8 mouse cellular contexts compared by ENCODE assay signal in the genomic region with DNA sequence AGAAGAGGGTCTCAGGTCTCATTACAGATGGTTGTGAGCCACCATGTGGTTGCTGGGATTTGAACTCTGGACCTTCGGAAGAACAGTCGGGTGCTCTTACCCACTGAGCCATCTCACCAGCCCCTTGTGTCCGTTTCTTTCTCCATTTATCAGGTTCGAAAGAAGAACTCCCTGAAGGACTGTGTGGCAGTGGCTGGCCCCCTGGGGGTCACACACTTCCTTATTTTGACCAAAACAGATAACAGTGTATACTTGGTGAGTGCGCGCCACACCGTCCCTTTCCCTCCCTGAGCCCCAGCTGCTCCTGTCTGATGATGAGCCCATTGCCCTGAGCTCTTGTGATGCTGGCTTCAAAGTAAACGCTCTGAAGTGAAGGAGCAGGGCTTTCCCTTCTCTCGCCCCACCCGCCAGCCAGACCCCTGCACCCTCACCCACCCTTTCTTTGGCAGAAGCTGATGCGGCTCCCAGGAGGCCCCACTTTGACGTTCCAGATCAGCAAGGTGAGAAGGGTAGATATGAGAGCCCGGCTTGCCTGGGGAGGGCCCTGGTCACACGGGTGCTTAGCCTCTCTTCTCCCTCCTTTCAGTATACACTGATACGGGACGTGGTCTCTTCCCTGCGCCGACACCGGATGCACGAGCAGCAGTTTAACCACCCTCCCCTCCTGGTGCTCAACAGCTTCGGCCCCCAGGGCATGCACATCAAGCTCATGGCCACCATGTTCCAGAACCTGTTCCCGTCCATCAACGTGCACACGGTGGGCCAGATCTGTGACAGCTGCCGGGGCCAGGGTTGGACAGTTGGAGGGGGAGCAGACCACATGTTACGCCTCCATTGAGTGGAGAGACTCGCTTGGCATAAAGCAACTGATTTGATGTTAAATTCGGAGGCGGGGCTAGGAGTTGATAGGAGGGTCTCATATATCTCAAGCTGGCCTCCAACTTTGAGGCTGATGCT. TPM values are rescaled to one million over a fixed set of nuclear protein-coding genes. Genes with fewer than 3 reads are reported as not detected.
DNase-seq lines count a peak whose midpoint lies in the region; ATAC-seq and TF ChIP-seq lines count a peak whose summit lies in the region.

No protein-coding gene starts in this region.

- no peak for ATAC-seq in embryonic facial prominence, embryonic 15.5 days (ENCODE audit: insufficient number of reproducible peaks, low FRiP score, low TSS enrichment, low read depth)
- no peak; the same call in 1 of the 2 replicates for ATAC-seq in limb, embryonic 14.5 days (ENCODE audit: low FRiP score, low read depth)
- no peak for ATAC-seq in cerebellum, adult (ENCODE audit: insufficient number of reproducible peaks, low FRiP score, low TSS enrichment)

- H3K4me3 ChIP-seq in embryonic facial prominence, embryonic 15.5 days (replicated peaks): peak overlapping the region; percentile 98
- H3K4me3 ChIP-seq in limb, embryonic 14.5 days (replicated peaks; ENCODE audit: low read length): peak overlapping the region; percentile 95

- peak overlapping the region; percentile 9; the same call in 1 of the 2 replicates for H3K9ac ChIP-seq in embryonic facial prominence, embryonic 15.5 days
- H3K9ac ChIP-seq in limb, embryonic 14.5 days (ENCODE audit: low read depth, low read length, severe bottlenecking): no peak overlapping the region

- WGBS in embryonic facial prominence, embryonic 15.5 days: 71% methylated on average over 29 of the region's 29 CpGs
- WGBS in limb, embryonic 14.5 days: 82% methylated on average over 29 of the region's 29 CpGs

- intact Hi-C loops in left cerebral cortex, postnatal 14 days (cut with DNase I): no loop called here

- peaks cover 12% of the 10 kb centered on the region for H3K4me1 ChIP-seq in embryonic facial prominence, embryonic 15.5 days
- H3K4me1 ChIP-seq in limb, embryonic 14.5 days (ENCODE audit: control insufficient read depth, insufficient read depth, low read length): no peaks in the 10 kb centered on the region

- H3K4me2 ChIP-seq in embryonic facial prominence, embryonic 15.5 days (replicated peaks): peak overlapping the region; percentile 76
- peak overlapping the region; percentile 54 for H3K4me2 ChIP-seq in limb, embryonic 14.5 days (replicated peaks; ENCODE audit: low read depth, low read length, severe bottlenecking)

- DNase-seq in lung, postnatal 36 days: peak; percentile 27
- DNase-seq in lung, postnatal 10 days: no peak
- no peak for DNase-seq in limb, embryonic 14.5 days (ENCODE audit: low spot score)
- DNase-seq in splenic B cell, adult 2 months (ENCODE audit: low read depth, low spot score): peak; percentile 53
- DNase-seq in Muller cell, postnatal 12 days (ENCODE audit: inconsistent ontology term): no peak
- DNase-seq in left cerebral cortex, postnatal 14 days (ENCODE audit: low spot score in 2 of 2): no peak

- peaks cover 53% of the 10 kb centered on the region for H3K36me3 ChIP-seq in embryonic facial prominence, embryonic 15.5 days
- H3K36me3 ChIP-seq in limb, embryonic 14.5 days (ENCODE audit: control insufficient read depth, insufficient read depth, low read length): peaks cover 53% of the 10 kb centered on the region
- peaks cover 3% of the 10 kb centered on the region for H3K36me3 ChIP-seq in splenic B cell, adult 2 months (ENCODE audit: control insufficient read depth, insufficient read depth, low read length, poor library complexity, severe bottlenecking)

- no peaks in the 10 kb centered on the region for H3K9me3 ChIP-seq in embryonic facial prominence, embryonic 15.5 days (replicated peaks)
- H3K9me3 ChIP-seq in limb, embryonic 14.5 days (ENCODE audit: control insufficient read depth, low read length): no peaks in the 10 kb centered on the region

- H3K27me3 ChIP-seq in embryonic facial prominence, embryonic 15.5 days: no peaks in the 10 kb centered on the region
- no peaks in the 10 kb centered on the region for H3K27me3 ChIP-seq in limb, embryonic 14.5 days (ENCODE audit: control insufficient read depth, insufficient read depth, low read length)
- no peaks in the 10 kb centered on the region for H3K27me3 ChIP-seq in splenic B cell, adult 2 months (ENCODE audit: control insufficient read depth, insufficient read depth, low read length, poor library complexity, severe bottlenecking)

- TF ChIP-seq POLR2A in limb, embryonic 14.5 days (IDR thresholded peaks at IDR 0.05; ENCODE audit: borderline replicate concordance, extremely low read depth, insufficient read depth, insufficient read length): no peak

- H3K27ac ChIP-seq in embryonic facial prominence, embryonic 15.5 days (replicated peaks): no peak overlapping the region
- no peak overlapping the region for H3K27ac ChIP-seq in limb, embryonic 14.5 days (replicated peaks; ENCODE audit: low read depth, low read length)

RNA-seq across cellular contexts. Expression of gene Ppan, which starts 1.5 kb away (rescaled TPM):
- 83.2 and 89.9 TPM in 2 replicates for polyA plus RNA-seq in embryonic facial prominence, embryonic 15.5 days (2015; fragmentation: Nextera tagmentation; extraction: Ambion mirVana)
- polyA plus RNA-seq in limb, embryonic 14.5 days (2012; rRNA removed): 147 and 175 TPM in 2 replicates
- 79.8 and 82.7 TPM in 2 replicates for polyA plus RNA-seq in limb, embryonic 14.5 days (2014; fragmentation: Nextera tagmentation; extraction: Ambion mirVana)
- 10 to 100 TPM; 22.8 to 25.7 TPM for total RNA-seq in left cerebral cortex, postnatal 14 days (2021)

RNA-seq across cellular contexts. Expression of gene Eif3g, which starts 9.0 kb away (rescaled TPM):
- 305 and 312 TPM in 2 replicates for polyA plus RNA-seq in embryonic facial prominence, embryonic 15.5 days (2015; fragmentation: Nextera tagmentation; extraction: Ambion mirVana)
- 167 and 179 TPM in 2 replicates for polyA plus RNA-seq in limb, embryonic 14.5 days (2012; rRNA removed)
- polyA plus RNA-seq in limb, embryonic 14.5 days (2014; fragmentation: Nextera tagmentation; extraction: Ambion mirVana): 287 and 289 TPM in 2 replicates
- total RNA-seq in left cerebral cortex, postnatal 14 days (2021): 100 to 1,000 TPM; 119 to 124 TPM

RNA-seq across cellular contexts. Expression of gene Angptl6, which starts 9.9 kb away (rescaled TPM):
- 5.0 and 5.4 TPM in 2 replicates for polyA plus RNA-seq in embryonic facial prominence, embryonic 15.5 days (2015; fragmentation: Nextera tagmentation; extraction: Ambion mirVana)
- 3.1 and 4.0 TPM in 2 replicates for polyA plus RNA-seq in limb, embryonic 14.5 days (2012; rRNA removed)
- polyA plus RNA-seq in limb, embryonic 14.5 days (2014; fragmentation: Nextera tagmentation; extraction: Ambion mirVana): 2.4 and 4.3 TPM in 2 replicates
- total RNA-seq in left cerebral cortex, postnatal 14 days (2021): 10 to 100 TPM; 10.3 to 11.1 TPM

RNA-seq across cellular contexts. Expression of gene A230050P20Rik, which starts 21.0 kb away (rescaled TPM):
- polyA plus RNA-seq in embryonic facial prominence, embryonic 15.5 days (2015; fragmentation: Nextera tagmentation; extraction: Ambion mirVana): 16.5 and 18.4 TPM in 2 replicates
- polyA plus RNA-seq in limb, embryonic 14.5 days (2012; rRNA removed): 25.4 and 35.2 TPM in 2 replicates
- polyA plus RNA-seq in limb, embryonic 14.5 days (2014; fragmentation: Nextera tagmentation; extraction: Ambion mirVana): 4.5 and 4.7 TPM in 2 replicates
- 10 to 100 TPM; 54.4 to 57.9 TPM for total RNA-seq in left cerebral cortex, postnatal 14 days (2021)

Comparison
In these comparisons a context has a peak if more than half of its experiments do, and no peak if none do; other contexts are left out.
1. DNase-seq: peak in lung, postnatal 36 days (single experiment) and splenic B cell, adult 2 months (single experiment); none in lung, postnatal 10 days (single experiment), limb, embryonic 14.5 days (single experiment), Muller cell, postnatal 12 days (single experiment) and left cerebral cortex, postnatal 14 days (0 of 2).